Mouse (Mus musculus) myocyte (in vitro differentiated cells): ENCODE data around the gene Stox1.

Experiments
- CEBPB ChIP-seq: IDR thresholded peaks from 2 replicates; pipeline ENCODE4 v1.6.1; 2011; ENCODE audit warnings: mild to moderate bottlenecking, moderate library complexity; ENCODE audit not compliant: poor library complexity, insufficient read depth, severe bottlenecking
- E2F4 ChIP-seq: IDR thresholded peaks from one replicate; pipeline ENCODE4 v1.6.1; 2011; ENCODE audit warnings: mild to moderate bottlenecking, control low read depth, moderate library complexity; ENCODE audit not compliant: insufficient read depth
- MAX ChIP-seq: IDR thresholded peaks from one replicate; pipeline ENCODE4 v1.6.1; 2011; ENCODE audit warnings: low read depth, mild to moderate bottlenecking, control low read depth
- MYOD1 ChIP-seq, 3 experiments: IDR thresholded peaks; one replicate each; pipeline ENCODE4 v1.6.1; 2011; ENCODE audit warnings: control low read depth in 2 of 3, low read depth in 2 of 3, mild to moderate bottlenecking in 2 of 3, moderate library complexity in 1 of 3; ENCODE audit not compliant: insufficient read length in 2 of 3, control insufficient read depth in 1 of 3
- MYOG ChIP-seq, 3 experiments: IDR thresholded peaks; one replicate each; pipeline ENCODE4 v1.6.1; 2011; ENCODE audit warnings: control low read depth in 2 of 3, low read depth in 2 of 3, mild to moderate bottlenecking in 2 of 3; ENCODE audit not compliant: insufficient read length in 2 of 3, control insufficient read depth in 1 of 3, insufficient read depth in 1 of 3
- POLR2A ChIP-seq: IDR thresholded peaks from one replicate; pipeline ENCODE4 v1.6.1; 2011; ENCODE audit warnings: low read depth, mild to moderate bottlenecking, control low read depth, moderate library complexity; ENCODE audit not compliant: insufficient read length
- POLR2AphosphoS2 ChIP-seq: IDR thresholded peaks from one replicate; pipeline ENCODE4 v1.6.1; 2011; ENCODE audit warnings: low read depth, control low read depth; ENCODE audit not compliant: insufficient read length
- REST ChIP-seq: IDR thresholded peaks from one replicate; pipeline ENCODE4 v1.6.1; 2011; ENCODE audit warnings: mild to moderate bottlenecking, control low read depth, moderate library complexity; ENCODE audit not compliant: insufficient read depth, insufficient read length
- SRF ChIP-seq: IDR thresholded peaks from one replicate; pipeline ENCODE4 v1.6.1; 2011; ENCODE audit warnings: low read depth; ENCODE audit not compliant: control insufficient read depth, insufficient read length
- TCF12 ChIP-seq: IDR thresholded peaks from one replicate; pipeline ENCODE4 v1.6.1; 2011; ENCODE audit warnings: mild to moderate bottlenecking, control low read depth; ENCODE audit not compliant: poor library complexity, insufficient read depth, severe bottlenecking
- TCF3 ChIP-seq: IDR thresholded peaks from one replicate; pipeline ENCODE4 v1.6.1; 2011; ENCODE audit warnings: low read depth, control low read depth; ENCODE audit not compliant: insufficient read length
- USF1 ChIP-seq: IDR thresholded peaks from one replicate; pipeline ENCODE4 v1.6.1; 2011; ENCODE audit warnings: low read depth, mild to moderate bottlenecking, control low read depth, moderate library complexity

DNA sequence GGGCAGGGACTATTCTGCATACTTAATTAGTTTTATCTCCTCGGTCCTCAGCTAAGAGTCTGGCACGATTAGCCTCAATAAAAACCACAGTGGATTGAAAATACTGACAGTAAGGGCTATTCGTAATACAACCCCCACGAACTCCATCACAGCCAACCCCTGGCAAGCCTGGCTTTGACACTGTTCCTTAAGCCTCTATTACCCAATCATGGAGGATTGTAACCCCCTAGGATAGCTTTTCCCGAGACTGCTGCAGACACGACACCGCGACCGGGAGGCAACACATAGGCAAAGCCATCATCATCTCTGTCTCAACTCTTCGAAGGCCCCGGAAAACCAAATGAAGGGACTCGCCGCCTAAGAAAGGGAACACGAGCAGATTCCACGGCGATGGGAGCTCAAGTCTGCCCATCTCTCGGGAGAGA lies 75.6 kb downstream of the Stox1 start:
- TF ChIP-seq POLR2A (no peak), POLR2AphosphoS2 (no peak), USF1 (no peak), MAX (no peak), REST (no peak), TCF12 (no peak), E2F4 (no peak), MYOD1 (IDR thresholded peaks at IDR 0.05; ENCODE audit: control insufficient read depth in 1 of 3, insufficient read length in 2 of 3, low read depth in 2 of 3) (no peak), MYOG (IDR thresholded peaks at IDR 0.05; ENCODE audit: control insufficient read depth in 1 of 3, insufficient read depth in 1 of 3, insufficient read length in 2 of 3, low read depth in 2 of 3) (no peak), TCF3 (no peak), CEBPB (peak; percentile 44; the same call in 1 of the 2 replicates), SRF (no peak)
